Mouse (Mus musculus): Measurements from ENCODE around the gene Grb10. TPM values are rescaled to one million over a fixed set of nuclear protein-coding genes. Genes with fewer than 3 reads are reported as not detected.

The Grb10 gene
- polyA plus RNA-seq, 1 experiment, result 0.01 TPM

GRCm38 (mm10) chr11:12018604-12019003 lies 19.9 kb downstream of the Grb10 start:
- TF ChIP-seq FOSL1 (IDR thresholded peaks at IDR 0.05; ENCODE audit: insufficient read depth, low read length, poor library complexity, severe bottlenecking) (no peak), MYOG (IDR thresholded peaks at IDR 0.05; ENCODE audit: control insufficient read depth, extremely low read depth, insufficient read length) (no peak), MYOD1 (IDR thresholded peaks at IDR 0.05; ENCODE audit: control insufficient read depth, insufficient read length, low read depth) (no peak), CEBPB (IDR thresholded peaks at IDR 0.05; ENCODE audit: low read depth) (no peak), CTCF (IDR thresholded peaks at IDR 0.05; ENCODE audit: control insufficient read depth, insufficient read depth, insufficient read length) (no peak), USF1 (IDR thresholded peaks at IDR 0.05; ENCODE audit: low read depth) (no peak), MAX (IDR thresholded peaks at IDR 0.05) (no peak)
- peaks cover 4% of the 10 kb centered on the region for H3K27me3 ChIP-seq (ENCODE audit: control insufficient read depth, insufficient read depth, insufficient read length)
- H3K36me3 ChIP-seq (ENCODE audit: control insufficient read depth, insufficient read depth), result no peaks in the 10 kb centered on the region
- H3ac ChIP-seq (ENCODE audit: control insufficient read depth, insufficient read length, low read depth), result no peak overlapping the region
- H3K4me3 ChIP-seq (ENCODE audit: insufficient read depth, poor library complexity, severe bottlenecking), result no peak overlapping the region
- no peaks in the 10 kb centered on the region for H3K79me2 ChIP-seq (ENCODE audit: control insufficient read depth, insufficient read depth)
- no peaks in the 10 kb centered on the region for H3K79me3 ChIP-seq (ENCODE audit: low read depth)

GRCm38 (mm10) chr11:12010084-12010483 lies 28.4 kb downstream of the Grb10 start:
- no peak overlapping the region for H3ac ChIP-seq (ENCODE audit: control insufficient read depth, insufficient read length, low read depth)
- no peaks in the 10 kb centered on the region for H3K27me3 ChIP-seq (ENCODE audit: control insufficient read depth, insufficient read depth, insufficient read length)
- H3K4me3 ChIP-seq (ENCODE audit: insufficient read depth, poor library complexity, severe bottlenecking), result no peak overlapping the region
- no peak for TF ChIP-seq CTCF (IDR thresholded peaks at IDR 0.05; ENCODE audit: control insufficient read depth, insufficient read depth, insufficient read length)
- no peak for TF ChIP-seq USF1 (IDR thresholded peaks at IDR 0.05; ENCODE audit: low read depth)
- no peak for TF ChIP-seq FOSL1 (IDR thresholded peaks at IDR 0.05; ENCODE audit: insufficient read depth, low read length, poor library complexity, severe bottlenecking)
- TF ChIP-seq CEBPB (IDR thresholded peaks at IDR 0.05; ENCODE audit: low read depth), result no peak
- no peaks in the 10 kb centered on the region for H3K79me2 ChIP-seq (ENCODE audit: control insufficient read depth, insufficient read depth)
- H3K79me3 ChIP-seq (ENCODE audit: low read depth), result no peaks in the 10 kb centered on the region
- H3K36me3 ChIP-seq (ENCODE audit: control insufficient read depth, insufficient read depth), result no peaks in the 10 kb centered on the region

GRCm38 (mm10) chr11:12000293-12000910 lies 38.1 kb downstream of the Grb10 start:
- no peak overlapping the region for H3ac ChIP-seq (ENCODE audit: control insufficient read depth, insufficient read length, low read depth)
- H3K79me2 ChIP-seq (ENCODE audit: control insufficient read depth, insufficient read depth), result no peaks in the 10 kb centered on the region
- TF ChIP-seq FOSL1 (IDR thresholded peaks at IDR 0.05; ENCODE audit: insufficient read depth, low read length, poor library complexity, severe bottlenecking) (no peak), USF1 (IDR thresholded peaks at IDR 0.05; ENCODE audit: low read depth) (no peak), CTCF (IDR thresholded peaks at IDR 0.05; ENCODE audit: control insufficient read depth, insufficient read depth, insufficient read length) (no peak), CEBPB (IDR thresholded peaks at IDR 0.05; ENCODE audit: low read depth) (no peak), MYOD1 (IDR thresholded peaks at IDR 0.05; ENCODE audit: control insufficient read depth, insufficient read length, low read depth) (no peak), MYOG (IDR thresholded peaks at IDR 0.05; ENCODE audit: control insufficient read depth, extremely low read depth, insufficient read length) (no peak), MAX (IDR thresholded peaks at IDR 0.05) (no peak)
- no peaks in the 10 kb centered on the region for H3K36me3 ChIP-seq (ENCODE audit: control insufficient read depth, insufficient read depth)
- no peaks in the 10 kb centered on the region for H3K27me3 ChIP-seq (ENCODE audit: control insufficient read depth, insufficient read depth, insufficient read length)
- H3K79me3 ChIP-seq (ENCODE audit: low read depth), result no peaks in the 10 kb centered on the region
- H3K4me3 ChIP-seq (ENCODE audit: insufficient read depth, poor library complexity, severe bottlenecking), result no peak overlapping the region

- Histone ChIP-seq H3K36me3 (ENCODE audit: control insufficient read depth, insufficient read depth) (no peaks in the 10 kb centered on the region), H3ac (ENCODE audit: control insufficient read depth, insufficient read length, low read depth) (no peak overlapping the region), H3K79me2 (ENCODE audit: control insufficient read depth, insufficient read depth) (no peaks in the 10 kb centered on the region), H3K27me3 (ENCODE audit: control insufficient read depth, insufficient read depth, insufficient read length) (no peaks in the 10 kb centered on the region), H3K4me3 (ENCODE audit: insufficient read depth, poor library complexity, severe bottlenecking) (no peak overlapping the region), H3K79me3 (ENCODE audit: low read depth) (no peaks in the 10 kb centered on the region)
- TF ChIP-seq CTCF (IDR thresholded peaks at IDR 0.05; ENCODE audit: control insufficient read depth, insufficient read depth, insufficient read length), result no peak
These were observed 39.6 kb downstream of the Grb10 start for GRCm38 (mm10) chr11:11998881-11999280.

GRCm38 (mm10) chr11:11997045-11997444 lies 41.4 kb downstream of the Grb10 start:
- Histone ChIP-seq H3K79me2 (ENCODE audit: control insufficient read depth, insufficient read depth) (no peaks in the 10 kb centered on the region), H3K27me3 (ENCODE audit: control insufficient read depth, insufficient read depth, insufficient read length) (no peaks in the 10 kb centered on the region), H3ac (ENCODE audit: control insufficient read depth, insufficient read length, low read depth) (no peak overlapping the region), H3K36me3 (ENCODE audit: control insufficient read depth, insufficient read depth) (no peaks in the 10 kb centered on the region), H3K4me3 (ENCODE audit: insufficient read depth, poor library complexity, severe bottlenecking) (no peak overlapping the region), H3K79me3 (ENCODE audit: low read depth) (no peaks in the 10 kb centered on the region)
- TF ChIP-seq CEBPB (IDR thresholded peaks at IDR 0.05; ENCODE audit: low read depth) (no peak), USF1 (IDR thresholded peaks at IDR 0.05; ENCODE audit: low read depth) (no peak)

GRCm38 (mm10) chr11:11995371-11995770 lies 43.1 kb downstream of the Grb10 start:
- no peaks in the 10 kb centered on the region for H3K79me3 ChIP-seq (ENCODE audit: low read depth)
- no peaks in the 10 kb centered on the region for H3K79me2 ChIP-seq (ENCODE audit: control insufficient read depth, insufficient read depth)
- no peak overlapping the region for H3K4me3 ChIP-seq (ENCODE audit: insufficient read depth, poor library complexity, severe bottlenecking)
- H3K27me3 ChIP-seq (ENCODE audit: control insufficient read depth, insufficient read depth, insufficient read length), result no peaks in the 10 kb centered on the region
- H3K36me3 ChIP-seq (ENCODE audit: control insufficient read depth, insufficient read depth), result no peaks in the 10 kb centered on the region
- H3ac ChIP-seq (ENCODE audit: control insufficient read depth, insufficient read length, low read depth), result no peak overlapping the region
- TF ChIP-seq USF1 (IDR thresholded peaks at IDR 0.05; ENCODE audit: low read depth) (no peak), FOSL1 (IDR thresholded peaks at IDR 0.05; ENCODE audit: insufficient read depth, low read length, poor library complexity, severe bottlenecking) (no peak), MAX (IDR thresholded peaks at IDR 0.05) (no peak), MYOD1 (IDR thresholded peaks at IDR 0.05; ENCODE audit: control insufficient read depth, insufficient read length, low read depth) (no peak), CTCF (IDR thresholded peaks at IDR 0.05; ENCODE audit: control insufficient read depth, insufficient read depth, insufficient read length) (no peak), CEBPB (IDR thresholded peaks at IDR 0.05; ENCODE audit: low read depth) (no peak), MYOG (IDR thresholded peaks at IDR 0.05; ENCODE audit: control insufficient read depth, extremely low read depth, insufficient read length) (no peak)

Data from C2C12 (cell line).